Mouse (Mus musculus) granulocyte monocyte progenitor cell, adult 5-6 weeks (primary cell): ENCODE measurements around the gene Rab3d. TPM values are rescaled to one million over a fixed set of nuclear protein-coding genes. Genes with fewer than 3 reads are reported as not detected.
"Not testable (repeated sequence)": the region's sequence is repeated elsewhere in the genome, so short reads cannot be mapped to it uniquely, and the experiment has no call there.

ENCODE experiments used
- ATAC-seq: replicated peaks from 2 replicates; pipeline ENCODE4 v1.8.0; 2016; ENCODE audit warnings: mild to moderate bottlenecking, moderate TSS enrichment, inconsistent platforms; ENCODE audit not compliant: poor library complexity, severe bottlenecking
- total RNA-seq, 2 experiments: library from RNA; stranded (forward) in 1 of 2; stranded (reverse) in 1 of 2; fragments of 200-712, 200-1000 nt in 1 of 2; fragments of >200 nt in 1 of 2; fragmentation: Nextera tagmentation in 1 of 2; gene quantifications; 2 replicates each; pipeline ENCODE4 v1.2.3; 2014 to 2017

The Rab3d gene
- total RNA-seq, 2 experiments from 2014 or later = 22.5 to 51.7 TPM

- no peak for ATAC-seq
These were observed 1.0 kb downstream of the Rab3d start for GRCm38 (mm10) chr9:21916851-21917492.

GRCm38 (mm10) chr9:21909474-21910223 is 8.3 kb downstream of the Rab3d start:
- ATAC-seq = peak; percentile 94

GRCm38 (mm10) chr9:21908216-21908615 is 9.8 kb downstream of the Rab3d start:
- ATAC-seq = peak; percentile 30

- ATAC-seq = no peak
These were observed 14.0 kb downstream of the Rab3d start for GRCm38 (mm10) chr9:21904031-21904430.

GRCm38 (mm10) chr9:21901223-21901820 is 16.7 kb downstream of the Rab3d start:
- ATAC-seq = peak; percentile 96

- peak; percentile 62; the same call in 1 of the 2 replicates for ATAC-seq
These were observed 28.8 kb downstream of the Rab3d start for GRCm38 (mm10) chr9:21889229-21889628.

GRCm38 (mm10) chr9:21876601-21877000 is 41.4 kb downstream of the Rab3d start:
- ATAC-seq = no peak

- ATAC-seq = no peak
These were observed 45.8 kb downstream of the Rab3d start for GRCm38 (mm10) chr9:21872204-21872603.

GRCm38 (mm10) chr9:21870879-21871524 is 47.0 kb downstream of the Rab3d start:
- ATAC-seq = peak; percentile 85

GRCm38 (mm10) chr9:21869290-21869689 is 48.7 kb downstream of the Rab3d start:
- ATAC-seq = not testable (repeated sequence)

- no peak for ATAC-seq
These were observed 50.3 kb downstream of the Rab3d start for GRCm38 (mm10) chr9:21867726-21868125.

- no peak for ATAC-seq
These were observed 51.4 kb downstream of the Rab3d start for GRCm38 (mm10) chr9:21866641-21867040.

GRCm38 (mm10) chr9:21865673-21866398 is 52.2 kb downstream of the Rab3d start:
- no peak for ATAC-seq

- ATAC-seq = no peak
These were observed 55.8 kb downstream of the Rab3d start for GRCm38 (mm10) chr9:21862181-21862580.

- not testable (repeated sequence) for ATAC-seq
These were observed 57.6 kb downstream of the Rab3d start for GRCm38 (mm10) chr9:21860349-21860748.

GRCm38 (mm10) chr9:21859606-21860005 is 58.4 kb downstream of the Rab3d start:
- peak; percentile 87 for ATAC-seq

GRCm38 (mm10) chr9:21858084-21858483 is 59.9 kb downstream of the Rab3d start:
- ATAC-seq = no peak

GRCm38 (mm10) chr9:21857501-21857900 is 60.5 kb downstream of the Rab3d start:
- no peak for ATAC-seq
